Mouse (Mus musculus): ENCODE measurements around the gene 1700020A23Rik.

Gene 1700020A23Rik

DNA sequence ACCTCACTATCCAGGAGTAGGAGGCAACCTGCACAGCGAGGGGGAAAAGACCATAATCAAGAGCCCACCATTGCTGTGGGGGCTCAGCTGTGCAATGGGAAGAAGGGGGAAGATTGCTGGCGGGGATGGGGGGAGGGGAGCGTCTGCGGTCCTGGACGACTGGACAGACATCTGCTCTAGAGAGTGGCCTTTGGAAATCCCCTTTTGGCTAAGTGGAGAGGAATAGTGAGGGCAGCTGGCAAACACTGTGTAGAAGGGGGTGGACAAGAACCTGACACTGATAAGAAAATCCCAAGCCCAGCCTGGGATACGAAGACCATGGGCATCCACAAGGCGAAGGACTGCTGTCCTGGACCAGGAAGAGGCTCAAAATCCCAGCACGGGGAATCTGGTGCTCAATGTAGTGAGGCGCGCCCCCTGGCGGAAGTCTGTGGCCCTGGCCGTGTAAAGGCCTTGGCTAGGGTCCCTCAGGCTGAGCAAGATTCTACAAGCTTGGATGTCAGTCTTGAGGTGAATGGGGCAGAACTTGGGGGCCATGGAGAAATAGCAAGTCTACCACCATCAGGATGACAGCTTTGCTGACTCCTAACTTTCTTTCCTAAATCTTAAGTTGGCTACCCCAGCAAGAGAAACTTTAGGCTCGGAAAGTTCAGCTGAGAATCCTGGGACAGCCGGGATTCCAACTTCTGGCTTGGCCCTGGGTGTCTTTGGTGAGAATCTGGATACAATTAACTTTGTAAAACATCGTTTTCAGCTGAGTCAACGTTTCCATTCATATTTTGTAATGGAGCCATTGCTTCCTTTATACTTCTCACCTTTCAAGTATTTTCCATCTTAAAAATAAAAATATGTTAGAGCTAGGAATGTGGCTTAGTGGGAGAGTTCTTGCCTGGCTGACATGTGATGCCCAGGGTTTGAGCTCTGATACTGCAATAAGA, 6.8 kb downstream of the 1700020A23Rik start:
- DNase-seq (ENCODE audit: low read depth, low spot score): peak; percentile 88

DNA sequence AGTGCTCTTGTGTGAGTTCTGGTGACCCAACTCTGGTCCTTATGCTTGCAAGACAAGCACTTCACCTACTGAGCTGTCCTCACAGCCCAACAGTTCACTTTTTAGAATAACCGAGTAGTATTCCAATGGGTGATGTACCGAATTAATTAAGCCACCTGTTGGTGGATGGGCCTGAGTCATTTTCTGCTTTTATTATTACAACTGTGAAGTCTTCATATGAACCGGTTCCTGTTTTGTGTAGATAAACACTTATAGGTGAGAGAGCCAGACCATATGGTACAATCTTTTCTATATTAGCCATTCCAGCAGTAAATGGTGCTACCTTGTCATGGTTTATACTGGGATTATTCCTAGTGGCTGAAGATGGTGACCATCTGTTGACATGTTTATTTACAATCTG, 7.7 kb downstream of the 1700020A23Rik start:
- DNase-seq (ENCODE audit: low read depth, low spot score): no peak

DNA sequence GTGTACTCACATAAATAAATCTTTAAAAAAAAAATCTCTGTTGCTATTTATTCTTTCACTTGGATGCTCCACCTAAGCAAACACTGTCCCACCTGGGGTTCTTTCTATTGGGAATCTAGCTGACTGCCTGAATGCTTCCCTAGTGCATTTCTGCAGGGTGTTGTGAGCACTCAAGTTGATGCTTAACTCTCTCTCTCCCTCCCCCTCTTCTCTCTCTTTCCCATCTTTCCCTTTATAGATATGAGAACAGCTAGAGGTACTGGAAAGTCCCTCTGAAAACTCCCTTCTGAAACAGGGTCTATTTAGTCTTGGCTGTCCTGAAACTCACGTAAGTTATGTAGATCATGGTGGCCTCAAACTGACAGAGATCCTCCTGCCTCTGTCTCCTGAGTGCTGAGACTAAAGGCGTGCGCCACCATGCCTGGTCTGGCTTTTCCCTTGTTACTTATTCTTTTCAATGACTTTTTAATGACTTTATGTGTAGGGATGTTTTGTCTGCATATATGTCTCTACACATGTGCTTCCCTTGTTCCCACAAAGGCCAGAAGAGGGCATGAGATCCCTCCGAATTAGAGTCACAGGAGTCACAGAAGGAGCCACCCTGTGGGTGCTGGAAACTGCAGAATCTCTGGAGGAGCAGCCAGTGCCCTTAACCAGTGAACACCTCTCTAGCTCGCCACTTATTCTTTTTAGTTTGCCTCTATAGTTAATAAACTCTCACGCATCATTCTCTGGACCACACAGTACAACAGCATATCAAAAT, 9.2 kb downstream of the 1700020A23Rik start:
- no peak for DNase-seq (ENCODE audit: low read depth, low spot score)

DNA sequence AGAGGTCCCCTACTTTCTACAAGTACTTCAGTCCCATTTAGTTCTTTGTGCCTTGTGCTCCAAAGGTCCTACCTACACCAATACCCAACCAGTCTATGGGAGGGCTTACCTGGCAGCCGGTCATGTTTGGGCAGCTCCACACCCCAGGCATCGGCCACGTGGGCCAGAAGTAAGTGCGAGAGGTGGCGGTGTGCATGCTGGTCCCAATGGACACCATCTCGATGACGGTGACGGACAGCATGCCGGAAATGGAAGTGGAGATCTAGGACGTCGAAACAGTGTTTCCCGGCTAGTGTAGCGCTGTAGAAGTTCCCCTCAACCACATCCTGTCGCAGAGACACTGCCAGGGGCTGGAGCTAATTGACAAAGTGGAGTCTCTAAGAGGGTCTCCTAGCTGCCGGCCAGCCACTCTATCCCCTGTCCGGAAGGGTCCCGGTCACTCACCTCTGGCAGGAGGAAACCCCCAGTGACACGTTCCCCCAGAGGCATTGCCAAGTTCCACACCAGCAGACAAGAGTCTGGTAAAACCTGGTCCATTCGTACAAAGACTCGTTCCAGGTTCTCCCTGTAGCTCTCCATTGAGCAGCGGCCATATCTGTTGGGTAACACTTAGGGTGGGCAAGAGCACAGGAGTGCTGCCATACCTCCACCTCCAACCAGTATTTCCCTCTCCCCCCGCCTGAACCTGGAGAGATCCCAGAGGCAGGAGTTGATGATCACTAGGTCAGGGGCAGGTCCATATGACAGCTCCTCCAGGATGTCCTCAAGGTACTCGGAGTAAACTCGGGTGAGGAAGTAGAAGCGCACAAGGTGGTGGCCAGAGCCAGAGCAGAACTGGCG, 16.9 kb downstream of the 1700020A23Rik start:
- no peak for DNase-seq (ENCODE audit: low read depth, low spot score)

DNA sequence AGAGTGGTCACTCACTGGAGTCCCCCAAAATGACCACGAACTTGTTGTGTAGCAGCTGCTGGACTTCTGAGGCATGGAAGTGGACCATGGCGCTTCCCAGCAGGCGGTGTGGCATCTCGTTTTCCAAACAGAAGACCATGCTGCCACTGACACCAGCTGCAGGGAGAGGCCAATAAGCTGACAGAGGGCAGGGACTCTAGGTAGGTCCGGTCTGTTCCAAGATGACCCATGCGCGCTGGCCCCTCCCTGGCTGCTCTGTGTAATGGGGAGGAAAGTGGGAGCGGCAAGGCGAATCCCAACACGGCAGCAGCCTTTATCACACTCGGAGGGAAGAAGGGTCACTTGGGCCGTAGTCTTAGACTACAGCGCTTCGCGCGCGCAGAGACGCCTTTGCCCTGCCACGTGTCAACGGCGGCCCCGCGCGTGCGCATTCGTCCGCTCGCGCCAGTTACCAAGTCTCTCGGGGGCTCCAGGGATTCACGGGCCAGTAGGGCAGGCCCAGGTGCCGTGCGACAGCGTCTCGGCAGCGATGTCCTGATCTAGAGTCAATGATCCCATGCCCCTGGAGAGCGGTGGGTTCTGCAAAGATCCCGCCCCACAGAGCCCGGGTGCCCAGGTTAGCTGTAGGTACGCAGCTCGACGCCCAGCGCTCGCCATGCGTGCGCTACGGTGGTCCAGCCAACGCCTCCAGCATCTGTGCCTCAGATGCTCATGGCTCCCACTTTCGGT, 18.5 kb downstream of the 1700020A23Rik start:
- DNase-seq (ENCODE audit: low read depth, low spot score): peak; percentile 84

DNA sequence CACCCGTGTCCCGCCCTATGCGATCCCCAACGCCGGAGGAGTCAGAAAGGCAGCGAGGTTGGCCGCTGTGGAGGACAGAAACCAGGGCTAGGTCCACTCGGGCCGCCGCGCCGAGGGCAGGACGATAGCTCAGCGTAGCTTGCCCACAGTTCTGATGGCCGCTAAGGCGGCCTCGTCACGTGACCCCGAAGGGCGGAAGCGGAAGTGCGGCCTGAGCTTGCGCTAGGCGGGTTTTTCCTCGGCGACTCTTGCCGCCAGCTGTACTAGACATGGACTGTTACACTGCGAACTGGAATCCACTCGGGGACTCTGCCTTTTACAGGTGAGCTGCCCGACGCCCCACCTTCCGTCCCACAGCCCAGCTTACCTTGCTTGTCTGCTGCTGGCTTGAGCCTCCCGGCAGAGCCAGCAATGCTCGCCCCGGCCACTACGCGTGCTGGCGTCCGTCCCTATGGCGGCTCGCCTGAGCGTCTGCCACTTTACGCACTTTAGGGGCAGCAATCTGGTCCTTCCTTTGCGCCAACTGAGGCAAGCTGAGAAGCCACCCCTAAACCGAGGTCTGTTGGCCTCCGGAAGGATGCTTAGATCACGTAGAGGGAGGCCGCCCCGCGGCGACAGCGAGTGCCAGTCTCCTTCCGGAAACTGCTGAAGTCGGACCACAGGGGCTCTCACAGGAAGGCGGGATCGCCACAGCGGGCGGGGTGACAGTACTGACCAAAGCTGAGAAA, 19.2 kb downstream of the 1700020A23Rik start, which contains the start of the genes Vps16 and Pced1a:
Vps16 (plus strand) TSS at position 214 of the 728 bp plus-strand sequence.
Pced1a (minus strand) TSS at position 576 of the 728 bp plus-strand sequence.
- peak; percentile 92 for DNase-seq (ENCODE audit: low read depth, low spot score)

DNA sequence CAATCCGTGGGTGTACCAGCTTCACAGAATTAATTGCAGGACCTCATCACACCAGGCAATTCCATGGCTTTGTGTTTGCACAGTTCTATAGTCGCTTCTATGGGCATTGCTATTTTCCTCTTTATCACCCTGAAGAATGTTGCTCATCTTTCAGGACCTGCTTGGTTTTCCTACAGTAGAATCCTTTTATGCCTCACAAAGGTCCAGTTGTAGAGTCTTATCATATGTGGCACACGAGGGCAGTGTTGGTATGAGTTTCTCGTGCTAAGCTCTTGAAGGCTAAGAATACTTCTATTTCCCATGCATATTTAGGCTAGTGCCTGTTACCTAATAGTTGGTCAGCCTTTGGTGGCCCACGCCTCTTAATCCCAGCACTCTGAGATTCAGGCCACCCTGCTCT, 20.1 kb downstream of the 1700020A23Rik start:
- DNase-seq (ENCODE audit: low read depth, low spot score): no peak

DNA sequence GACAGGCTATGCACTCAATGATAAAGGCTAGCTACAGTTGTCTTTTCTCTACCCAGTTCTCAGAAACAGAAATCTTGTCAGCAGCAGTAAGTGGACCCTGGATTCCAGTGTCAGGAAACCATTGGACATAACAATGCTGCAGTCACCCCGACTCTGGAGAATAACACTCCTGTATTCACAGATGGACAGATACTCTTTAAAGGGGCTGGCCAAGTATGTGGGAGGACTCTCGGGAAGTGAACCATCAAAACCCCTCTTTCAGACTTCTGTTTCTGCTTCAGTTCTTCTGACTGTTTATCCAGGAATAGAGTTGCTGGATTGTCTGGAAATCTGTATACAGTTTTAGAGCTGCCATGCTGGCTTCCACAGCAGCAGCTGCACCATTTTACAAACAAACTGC, 24.8 kb downstream of the 1700020A23Rik start:
- DNase-seq (ENCODE audit: low read depth, low spot score): no peak

DNA sequence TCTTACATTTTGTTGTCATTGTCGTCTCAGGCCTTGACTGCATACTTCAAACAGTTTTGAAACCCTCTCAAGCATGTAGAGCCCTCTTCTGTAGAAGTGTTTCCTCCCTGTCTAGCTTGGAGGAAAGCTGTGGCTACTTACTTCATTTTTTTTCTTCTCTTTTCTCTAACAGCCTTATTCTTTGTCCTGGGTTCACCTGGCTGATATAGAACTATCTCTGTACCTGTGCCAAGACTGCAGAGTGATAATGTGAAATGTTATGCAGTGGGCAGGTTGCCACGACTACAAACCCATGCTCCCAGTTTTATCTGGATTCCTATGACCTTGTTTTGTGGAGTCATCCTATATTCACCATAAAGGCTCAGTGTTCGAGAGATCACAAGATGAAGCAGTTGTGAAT, 25.4 kb downstream of the 1700020A23Rik start:
- no peak for DNase-seq (ENCODE audit: low read depth, low spot score)

DNA sequence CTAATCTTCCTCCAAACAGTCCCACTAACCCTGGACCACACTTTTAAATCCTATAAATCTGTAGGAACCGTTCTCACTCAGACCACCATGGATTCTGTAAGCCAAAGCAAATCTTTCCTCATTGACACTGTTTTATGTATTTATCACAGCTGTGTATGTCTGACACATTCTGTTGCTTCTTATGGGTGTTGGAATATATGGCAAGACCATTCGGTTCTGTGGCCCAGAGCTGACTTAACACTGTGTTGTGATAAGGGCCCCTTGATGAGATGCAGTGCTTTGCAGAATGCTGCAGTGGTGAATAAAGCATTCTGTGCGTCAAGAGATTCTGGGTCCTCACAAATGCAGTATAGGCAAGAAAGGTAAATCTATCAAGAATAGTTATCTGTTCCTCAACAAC, 27.1 kb downstream of the 1700020A23Rik start:
- no peak for DNase-seq (ENCODE audit: low read depth, low spot score)

DNA sequence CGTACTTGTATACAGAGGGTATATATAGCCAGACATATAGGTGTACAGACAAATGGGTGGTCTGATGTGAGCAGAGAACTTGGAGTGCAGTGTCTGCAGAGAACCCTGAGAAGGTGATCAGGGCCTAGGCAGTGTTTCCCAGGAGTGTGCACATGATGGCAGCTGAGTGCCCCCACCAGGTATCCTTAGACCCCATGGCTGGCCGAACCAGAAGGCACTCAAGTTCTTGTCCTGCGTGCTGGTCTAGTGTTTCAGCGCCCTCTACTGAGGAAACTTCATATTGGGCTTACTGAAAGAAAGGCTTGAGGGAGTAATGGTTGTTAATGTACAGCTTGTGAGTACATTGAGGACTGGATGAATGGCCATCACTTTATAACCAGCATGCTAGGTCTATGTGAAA, 28.1 kb downstream of the 1700020A23Rik start:
- DNase-seq (ENCODE audit: low read depth, low spot score): peak; percentile 59

DNA sequence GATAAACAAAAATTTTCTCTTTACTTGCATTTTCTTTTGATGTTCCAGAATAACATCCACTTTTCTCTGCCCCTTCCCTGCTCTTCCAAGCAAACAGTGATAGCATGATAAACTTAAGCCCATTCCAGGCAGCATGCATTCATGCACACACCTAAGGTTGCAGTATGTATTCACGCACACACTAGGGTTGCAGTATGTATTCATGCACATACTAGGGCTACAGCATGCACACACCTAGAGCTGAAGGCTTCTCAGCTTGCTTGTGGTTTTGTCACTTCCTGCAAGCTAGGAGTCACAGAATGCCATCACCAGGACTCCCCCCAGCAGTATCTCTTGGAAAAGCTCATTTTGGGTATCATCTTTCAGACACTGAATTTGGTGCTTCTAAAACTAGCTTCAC, 31.7 kb downstream of the 1700020A23Rik start:
- DNase-seq (ENCODE audit: low read depth, low spot score): no peak

DNA sequence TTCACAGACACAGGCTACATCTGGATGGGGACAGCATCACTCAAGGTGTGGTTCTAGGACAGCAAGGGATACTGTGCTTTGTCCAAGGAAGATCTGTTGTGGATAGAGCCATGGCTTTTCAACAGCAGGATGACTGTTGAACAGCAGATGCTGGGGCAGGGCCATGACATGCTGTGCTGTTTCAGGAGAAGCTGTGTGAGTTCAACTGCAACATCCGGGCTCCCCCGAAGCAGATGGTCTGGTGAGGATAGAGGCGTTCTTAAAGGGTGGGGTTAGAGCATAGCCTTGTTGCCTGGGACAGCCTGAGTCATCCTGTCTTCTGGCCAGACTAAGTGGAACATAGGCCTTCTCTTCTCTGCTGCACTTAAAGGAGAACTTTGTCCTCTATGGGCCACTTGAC, 33.8 kb downstream of the 1700020A23Rik start:
- DNase-seq (ENCODE audit: low read depth, low spot score): no peak

DNA sequence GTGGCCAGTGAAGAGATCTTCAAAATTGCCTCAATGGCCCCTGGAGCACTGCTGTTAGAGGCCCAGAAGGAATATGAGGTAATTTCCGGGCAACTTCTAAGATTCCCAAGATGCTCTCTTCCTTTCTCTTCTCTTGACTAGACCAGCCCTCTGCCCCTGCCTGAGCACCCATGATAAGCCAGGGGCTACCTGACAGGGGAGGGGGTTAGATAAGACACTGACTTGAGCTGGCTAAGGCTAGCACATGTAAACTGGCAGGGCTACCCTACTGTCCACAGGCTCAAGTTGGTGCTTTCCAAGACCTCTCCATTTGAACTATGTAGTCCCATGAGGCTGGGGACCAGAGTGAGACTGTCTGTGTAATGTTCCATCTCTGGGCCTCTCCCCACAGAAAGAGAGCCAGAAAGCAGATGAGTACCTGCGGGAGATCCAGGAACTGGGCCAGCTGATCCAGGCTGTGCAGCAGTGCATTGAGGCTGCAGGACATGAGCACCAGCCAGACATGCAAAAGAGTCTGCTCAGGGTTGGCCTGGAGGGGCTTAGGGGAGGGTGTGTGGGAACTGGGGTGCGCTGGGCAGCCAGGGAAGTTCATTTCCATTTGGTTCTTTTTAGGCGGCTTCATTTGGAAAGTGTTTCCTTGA, 34.9 kb downstream of the 1700020A23Rik start:
- DNase-seq (ENCODE audit: low read depth, low spot score): no peak

DNA sequence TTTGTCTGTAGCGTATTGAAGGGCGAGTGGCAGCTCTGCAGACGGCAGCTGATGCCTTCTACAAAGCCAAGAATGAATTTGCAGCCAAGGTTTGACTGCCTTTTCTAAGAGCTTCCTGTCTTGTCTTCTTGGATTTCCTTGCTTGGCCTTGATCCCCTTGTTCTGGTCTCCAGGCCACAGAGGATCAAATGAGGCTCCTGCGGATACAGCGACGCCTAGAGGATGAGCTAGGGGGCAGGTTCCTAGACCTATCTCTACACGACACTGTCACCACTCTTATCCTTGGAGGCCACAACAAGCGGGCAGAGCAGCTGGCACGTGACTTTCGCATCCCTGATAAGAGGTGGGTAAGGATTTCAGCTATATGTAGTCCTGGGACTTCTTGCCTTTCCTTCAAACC, 37.1 kb downstream of the 1700020A23Rik start:
- DNase-seq (ENCODE audit: low read depth, low spot score): no peak

DNA sequence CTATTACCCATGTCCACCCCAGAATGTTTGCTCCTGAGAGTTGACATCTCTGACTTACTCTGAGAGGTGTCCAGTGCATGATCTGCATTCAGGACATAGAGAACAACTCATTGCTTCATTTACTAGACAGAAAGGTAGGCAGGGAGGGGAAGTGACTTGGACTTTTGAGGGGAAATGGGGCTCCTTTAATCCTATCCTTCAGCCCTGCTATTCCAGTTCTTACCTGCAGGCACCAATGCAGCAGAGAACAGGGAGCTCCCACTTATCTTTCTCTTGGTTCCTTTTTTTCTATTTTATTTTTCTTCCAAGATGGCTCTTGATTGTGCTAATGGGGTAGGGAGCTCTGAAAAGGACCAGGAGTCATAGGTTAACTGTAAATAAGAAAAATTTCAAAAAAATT, 43.4 kb downstream of the 1700020A23Rik start:
- DNase-seq (ENCODE audit: low read depth, low spot score): no peak

DNA sequence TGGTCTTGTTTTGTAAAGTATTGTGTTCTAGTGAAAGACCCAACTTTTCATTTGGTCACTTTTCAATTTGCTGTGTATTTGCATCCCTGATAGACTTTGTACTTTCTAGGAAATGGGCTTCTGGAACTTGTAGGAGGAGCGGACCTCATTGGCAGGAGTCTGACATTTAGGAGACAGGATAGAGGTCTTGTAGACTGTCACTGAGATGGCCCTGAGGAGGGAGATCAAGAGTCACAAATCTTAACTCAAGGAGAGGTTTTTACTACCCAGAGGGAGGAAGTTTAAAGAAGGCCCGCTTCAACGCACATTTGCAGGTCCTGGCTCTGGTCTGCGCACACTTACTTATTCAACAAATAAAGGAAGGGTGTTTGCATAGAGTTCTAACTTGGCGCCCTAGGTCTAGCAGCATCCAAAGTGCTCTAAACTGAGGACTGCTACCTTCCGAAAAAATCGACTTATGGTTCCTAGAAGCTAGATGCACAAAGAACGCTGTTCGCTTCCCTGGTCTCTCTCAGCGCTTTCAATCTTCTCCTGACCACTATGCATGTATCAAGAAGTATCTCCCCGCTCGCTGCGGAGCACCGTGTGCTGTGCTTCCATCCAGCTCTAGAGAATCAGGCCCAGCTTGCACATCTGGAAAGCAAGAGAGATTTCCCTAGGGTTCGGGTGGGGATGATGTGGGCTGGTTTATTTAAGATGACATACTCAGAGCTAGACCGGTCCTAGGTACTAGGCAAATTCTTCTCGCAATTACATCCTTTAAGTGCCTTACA, 44.1 kb downstream of the 1700020A23Rik start:
- DNase-seq (ENCODE audit: low read depth, low spot score): peak; percentile 34

DNA sequence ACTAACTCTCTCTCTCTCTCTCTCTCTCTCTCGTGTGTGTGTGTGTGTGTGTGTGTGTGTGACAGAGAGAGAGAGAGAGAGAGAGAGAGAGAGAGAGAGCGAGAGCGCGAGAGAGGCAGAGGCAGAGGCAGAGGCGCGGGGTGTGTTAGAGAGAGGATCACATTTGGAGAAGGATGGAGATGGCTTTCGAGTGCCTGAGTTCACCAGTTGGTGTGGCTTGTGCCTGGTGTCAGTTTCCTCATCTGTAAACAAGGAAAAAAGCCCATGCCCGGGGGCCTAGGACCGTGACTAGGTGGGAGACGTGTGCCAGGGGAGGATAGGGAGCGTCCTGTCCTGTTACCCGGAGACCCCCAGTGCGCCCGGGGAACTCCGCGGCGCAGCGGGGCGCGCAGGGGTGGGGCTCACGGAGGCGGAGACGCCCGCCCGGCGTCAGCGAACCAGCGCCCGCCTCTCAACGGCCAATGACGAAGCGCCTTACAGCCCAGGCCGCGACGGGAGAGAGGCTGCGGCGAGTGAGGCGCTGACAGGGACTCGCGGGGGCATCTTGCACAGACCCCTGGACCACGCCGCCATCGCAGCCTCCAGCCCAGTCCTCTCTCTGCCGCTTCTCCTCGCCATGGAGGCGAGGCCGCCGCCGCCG, 44.9 kb downstream of the 1700020A23Rik start, which contains the start of gene Ptpra:
Ptpra (plus strand) TSS at position 485 of the 640 bp plus-strand sequence.
- peak; percentile 91 for DNase-seq (ENCODE audit: low read depth, low spot score)
